In genomic region chr2:52742256-52743158, GRCm38 (mm10) we compare ENCODE assay signal across 8 mouse cellular contexts. TPM values are rescaled to one million over a fixed set of nuclear protein-coding genes. Genes with fewer than 3 reads are reported as not detected.
DNase-seq lines count a peak whose midpoint lies in the region; ATAC-seq lines count a peak whose summit lies in the region.

Stam2 (minus strand) TSS chr2:52742281.

- H3K27me3 ChIP-seq in hindbrain, embryonic 14.5 days (ENCODE audit: control insufficient read depth, insufficient read depth, low read length) = no peaks in the 10 kb centered on the region

- peak; percentile 61 for DNase-seq in WW6 (ENCODE audit: low read depth, low spot score)
- peak; percentile 82 to 85 for DNase-seq in cerebellum, postnatal 36 days
- peak; percentile 91 to 93 for DNase-seq in frontal cortex, postnatal 36 days (ENCODE audit: low spot score in 2 of 2)
- peak; percentile 82 for DNase-seq in hindbrain, embryonic 14.5 days (ENCODE audit: low spot score)
- DNase-seq in left cerebral cortex, adult 11 months (ENCODE audit: low spot score) = peak; percentile 87
- DNase-seq in lung, postnatal 36 days = peak; percentile 95
- DNase-seq in retina, embryonic 14.5 days (ENCODE audit: low spot score) = peak; percentile 89
- peak; percentile 92 for DNase-seq in thymus, postnatal 4 days

- 8% methylated on average over 54 of the region's 54 CpGs for WGBS in hindbrain, embryonic 14.5 days

- 0 out of 2 replicates have a peak, but pooled peaks cover 4% of the 10 kb centered on the region for H3K4me1 ChIP-seq in hindbrain, embryonic 14.5 days (replicated peaks; ENCODE audit: control insufficient read depth, insufficient read depth, low read length)

- H3K9me3 ChIP-seq in hindbrain, embryonic 14.5 days (ENCODE audit: control insufficient read depth, low read length) = no peaks in the 10 kb centered on the region

- peak within 1 kb of the TSS; percentile 99 for H3K27ac ChIP-seq in hindbrain, embryonic 14.5 days

- peak; percentile 93 for ATAC-seq in hindbrain, embryonic 14.5 days (ENCODE audit: low FRiP score)

- no peaks in the 10 kb centered on the region for H3K36me3 ChIP-seq in hindbrain, embryonic 14.5 days (replicated peaks; ENCODE audit: control insufficient read depth, insufficient read depth)

- peak within 1 kb of the TSS; percentile 88 for H3K9ac ChIP-seq in hindbrain, embryonic 14.5 days

- H3K4me3 ChIP-seq in hindbrain, embryonic 14.5 days (replicated peaks; ENCODE audit: low read length) = peak within 1 kb of the TSS; percentile 89

- peak within 1 kb of the TSS; percentile 61 for H3K4me2 ChIP-seq in hindbrain, embryonic 14.5 days (replicated peaks)

RNA-seq across cellular contexts. Expression of gene Stam2, which starts in this region (rescaled TPM):
- 46.9 and 50.7 TPM in 2 replicates for polyA plus RNA-seq in hindbrain, embryonic 14.5 days (2014; fragmentation: Nextera tagmentation; extraction: Ambion mirVana)

Comparison
In these comparisons a context has a peak if more than half of its experiments do, and no peak if none do; other contexts are left out.
1. Peak in every context shown above with its lines: DNase-seq, ATAC-seq, H3K4me3 ChIP-seq and H3K27ac ChIP-seq.